Mouse (Mus musculus) kidney, embryonic 16.5 days (tissue): ENCODE data around the gene Ms4a18. TPM values are rescaled to one million over a fixed set of nuclear protein-coding genes. Genes with fewer than 3 reads are reported as not detected.

Source experiments
- ATAC-seq: fragments of 200-750 bp; cut with Nextera tagmentation; 2 replicates; pipeline ENCODE4 v1.8.0; 2017; ENCODE audit warnings: moderate TSS enrichment; ENCODE audit not compliant: low FRiP score, low TSS enrichment
- H3K27ac ChIP-seq: fragments of 300-500 bp; sonication (generic); 2 replicates; pipeline ENCODE4 v1.5.1; 2014; ENCODE audit warnings: low read length
- H3K27me3 ChIP-seq: fragments of 300-500 bp; sonication (generic); 2 replicates; pipeline ENCODE4 v1.6.1; 2014; ENCODE audit warnings: low read length, control low read depth, mixed read lengths; ENCODE audit not compliant: insufficient read depth
- H3K36me3 ChIP-seq: fragments of 300-500 bp; sonication (generic); 2 replicates; pipeline ENCODE4 v1.6.1; 2014; ENCODE audit warnings: low read length, control low read depth, mixed read lengths; ENCODE audit not compliant: insufficient read depth
- H3K4me1 ChIP-seq: fragments of 300-500 bp; sonication (generic); 2 replicates; pipeline ENCODE4 v1.6.1; 2014; ENCODE audit warnings: low read length, control low read depth, mixed read lengths; ENCODE audit not compliant: insufficient read depth
- H3K4me2 ChIP-seq: fragments of 300-500 bp; sonication (generic); replicated peaks from 2 replicates; pipeline ENCODE4 v1.6.1; 2014; ENCODE audit warnings: low read depth, low read length
- H3K4me3 ChIP-seq: fragments of 300-500 bp; sonication (generic); 2 replicates; pipeline ENCODE4 v1.5.1; 2014; ENCODE audit warnings: mild to moderate bottlenecking, low read length
- H3K9ac ChIP-seq: fragments of 300-500 bp; sonication (generic); replicated peaks from 2 replicates; pipeline ENCODE4 v1.6.1; 2014; ENCODE audit warnings: low read length
- H3K9me3 ChIP-seq: fragments of 300-500 bp; sonication (generic); 2 replicates; pipeline ENCODE4 v1.6.1; 2016; ENCODE audit warnings: low read length, control low read depth
- WGBS: fragments of 180-500 bp; shearing (Covaris S2); extraction: QIAGEN DNeasy Blood & Tissue Kit; methylation state at CpG from one replicate; pipeline ENCODE4 v1.1.7; 2014; 5-methylcytosine and 5-hydroxymethylcytosine counted together
- polyA plus RNA-seq: library from polyadenylated mRNA; unstranded; fragments of >200 nt; fragmentation: Nextera tagmentation; extraction: Ambion mirVana; gene quantifications from 2 replicates; pipeline ENCODE4 v1.2.1, GENCODE M21; 2015

Ms4a18 gene
- polyA plus RNA-seq, 1 experiment from 2014 or later, result not detected

GRCm38 (mm10) chr19:10949112-10949511 lies 68.7 kb downstream of the Ms4a18 start, which contains the start of gene Ccdc86:
Ccdc86 (minus strand) TSS chr19:10949266.
- Histone ChIP-seq H3K4me3 (peak within 1 kb of the TSS; percentile 89), H3K4me1 (peaks cover 31% of the 10 kb centered on the region), H3K9me3 (no peaks in the 10 kb centered on the region), H3K9ac (peak within 1 kb of the TSS; percentile 87), H3K4me2 (peak within 1 kb of the TSS; percentile 100), H3K27me3 (no peaks in the 10 kb centered on the region), H3K27ac (peak within 1 kb of the TSS; percentile 59; the same call in 1 of the 2 replicates), H3K36me3 (peaks cover 12% of the 10 kb centered on the region)
- WGBS, result under 1% methylated on average over 30 of the region's 30 CpGs
- peak; percentile 97 for ATAC-seq

- Histone ChIP-seq H3K4me3 (peak overlapping the region; percentile 89), H3K4me1 (peaks cover 31% of the 10 kb centered on the region), H3K36me3 (peaks cover 19% of the 10 kb centered on the region), H3K27me3 (no peaks in the 10 kb centered on the region), H3K9me3 (no peaks in the 10 kb centered on the region), H3K9ac (peak overlapping the region; percentile 87), H3K27ac (no peak overlapping the region), H3K4me2 (peak overlapping the region; percentile 100)
- 1% methylated on average over 20 of the region's 20 CpGs for WGBS
- ATAC-seq, result no peak
Measured at GRCm38 (mm10) chr19:10948416-10948815, 69.4 kb downstream of the Ms4a18 start.

GRCm38 (mm10) chr19:10947219-10947618 lies 70.6 kb downstream of the Ms4a18 start:
- Histone ChIP-seq H3K27me3 (no peaks in the 10 kb centered on the region), H3K4me3 (peak overlapping the region; percentile 89), H3K4me1 (peaks cover 31% of the 10 kb centered on the region), H3K9me3 (no peaks in the 10 kb centered on the region), H3K4me2 (peak overlapping the region; percentile 100), H3K36me3 (peaks cover 31% of the 10 kb centered on the region), H3K27ac (no peak overlapping the region), H3K9ac (peak overlapping the region; percentile 87)
- ATAC-seq, result no peak
- 84% methylated on average over 5 of the region's 5 CpGs for WGBS

Other genes starting within 250 kb of the Ms4a18 start
- 0.13 TPM in 1 of 2 replicates, not detected in the other for gene Cd6, start 188.0 kb downstream of the Ms4a18 start, polyA plus RNA-seq
- gene Slc15a3, start 178.3 kb downstream of the Ms4a18 start, polyA plus RNA-seq, result 0.54 and 0.85 TPM in 2 replicates
- 88.6 and 94.4 TPM in 2 replicates for gene Tmem132a, start 148.1 kb downstream of the Ms4a18 start, polyA plus RNA-seq
- 115 and 118 TPM in 2 replicates for gene Tmem109, start 136.0 kb downstream of the Ms4a18 start, polyA plus RNA-seq
- 47.6 and 51.3 TPM in 2 replicates for gene Prpf19, start 122.8 kb downstream of the Ms4a18 start, polyA plus RNA-seq
- not detected in 2 replicates for gene Zp1, start 97.4 kb downstream of the Ms4a18 start, polyA plus RNA-seq
- gene Ptgdr2, start 80.9 kb downstream of the Ms4a18 start, polyA plus RNA-seq, result 0.10 TPM in 1 of 2 replicates, not detected in the other
- 32.2 and 33.5 TPM in 2 replicates for gene Ccdc86, start 68.8 kb downstream of the Ms4a18 start, polyA plus RNA-seq
- gene Ms4a10, start 43.4 kb downstream of the Ms4a18 start, polyA plus RNA-seq, result not detected in 2 replicates
- gene Ms4a15, start 24.8 kb downstream of the Ms4a18 start, polyA plus RNA-seq, result not detected in 2 replicates
- gene Ms4a8a, start 63.1 kb upstream of the Ms4a18 start, polyA plus RNA-seq, result not detected in 2 replicates
- not detected in 2 replicates for gene 1700017D01Rik, start 112.8 kb upstream of the Ms4a18 start, polyA plus RNA-seq
- gene 1700025F22Rik, start 147.3 kb upstream of the Ms4a18 start, polyA plus RNA-seq, result not detected in 2 replicates
- not detected in 2 replicates for gene Ms4a13, start 178.7 kb upstream of the Ms4a18 start, polyA plus RNA-seq
- not detected in 2 replicates for gene Ms4a12, start 214.4 kb upstream of the Ms4a18 start, polyA plus RNA-seq
- gene Ms4a1, start 248.2 kb upstream of the Ms4a18 start, polyA plus RNA-seq, result not detected in 2 replicates